Mouse (Mus musculus): ENCODE data around the gene Bloc1s3.

DNA sequence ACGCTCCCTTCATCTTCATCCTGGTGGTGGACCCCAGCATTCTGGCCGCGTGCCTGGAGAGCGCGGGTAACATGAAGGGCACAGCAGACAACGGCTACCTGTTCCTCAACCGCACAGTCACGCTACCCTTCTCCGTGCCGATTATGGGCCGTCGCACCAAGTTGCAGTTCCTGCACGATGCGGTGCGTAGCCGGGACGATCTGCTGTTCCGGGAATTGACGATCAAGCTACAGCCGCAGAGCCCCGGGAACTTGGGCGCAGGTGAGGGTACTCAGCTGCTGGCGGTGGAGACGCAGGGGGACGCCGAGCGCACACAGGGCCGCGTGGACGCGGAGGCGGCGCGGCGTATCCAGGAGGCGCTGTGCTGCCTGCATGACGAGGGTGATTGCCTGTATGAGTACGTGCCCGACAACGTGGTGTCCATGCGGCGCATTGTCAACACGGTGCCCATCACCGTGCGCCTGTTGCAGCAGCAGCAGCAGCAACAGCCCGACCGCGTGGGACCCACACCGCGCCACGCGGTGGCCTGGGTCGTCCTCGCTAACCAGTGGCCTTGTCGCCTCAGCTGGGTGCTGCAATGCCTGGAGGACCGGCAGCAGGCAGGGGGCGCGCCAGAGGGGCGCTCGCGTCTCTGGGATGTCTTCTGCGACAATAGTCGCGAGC is 15.7 kb upstream of the Bloc1s3 start:
- TF ChIP-seq POLR2A (IDR thresholded peaks at IDR 0.05; ENCODE audit: insufficient read depth, low read depth, low read length): no peak
- peak; percentile 44; the same call in 1 of the 2 replicates for TF ChIP-seq CTCF (IDR thresholded peaks at IDR 0.05; ENCODE audit: insufficient read depth, low read depth, low read length)
